27 mouse cellular contexts compared by ENCODE assay signal in genomic region chr9:46224945-46225660, GRCm38 (mm10). TPM values are rescaled to one million over a fixed set of nuclear protein-coding genes. Genes with fewer than 3 reads are reported as not detected.
"Had no signal": no experiment of that assay in that cellular context is flagged by ENCODE, and none has a peak within 500 bp of the region (broad histone marks: within the 10 kb centered on the region; RNA-seq: fewer than 3 reads in every experiment).

No protein-coding gene starts in this region.

- ATAC-seq: hindbrain, embryonic 16.5 days; midbrain, embryonic 13.5 days; midbrain, embryonic 16.5 days had no signal

- H3K4me3 ChIP-seq: layer of hippocampus, adult 2 months; limb, embryonic 12.5 days; limb, embryonic 15.5 days; lung, embryonic 15.5 days; megakaryocyte, embryonic 14.5 days; midbrain, embryonic 10.5 days; midbrain, embryonic 13.5 days; myocyte; neural tube, embryonic 13.5 days had no signal

- H3K9ac ChIP-seq: limb, embryonic 12.5 days; limb, embryonic 15.5 days; lung, embryonic 15.5 days; midbrain, embryonic 13.5 days; neural tube, embryonic 13.5 days had no signal

- H3K4me1 ChIP-seq: limb, embryonic 12.5 days; neural tube, embryonic 13.5 days had no signal

- DNase-seq: layer of hippocampus, adult 9-11 months; left cerebral cortex, postnatal 4 days; lung, adult 18-20 months; lung, postnatal 10 days; lung, postnatal 36 days; retina, postnatal 1 day; right cerebral cortex, postnatal 25 days; thymus, adult 18-20 months; thymus, postnatal 14 days; thymus, postnatal 4 days had no signal

- H3K4me2 ChIP-seq: limb, embryonic 12.5 days; limb, embryonic 15.5 days; lung, embryonic 15.5 days; midbrain, embryonic 13.5 days; neural tube, embryonic 13.5 days had no signal

- H3K27ac ChIP-seq: kidney, postnatal 0 days; layer of hippocampus, adult 2 months; limb, embryonic 12.5 days; limb, embryonic 15.5 days; lung, embryonic 15.5 days; midbrain, embryonic 10.5 days; midbrain, embryonic 13.5 days; neural tube, embryonic 13.5 days had no signal

- H3K9me3 ChIP-seq: limb, embryonic 12.5 days; limb, embryonic 15.5 days; lung, embryonic 15.5 days; megakaryocyte, embryonic 14.5 days; midbrain, embryonic 10.5 days; midbrain, embryonic 13.5 days; neural tube, embryonic 13.5 days had no signal

- H3K27me3 ChIP-seq: limb, embryonic 15.5 days; lung, embryonic 15.5 days; neural tube, embryonic 13.5 days had no signal

RNA-seq across cellular contexts. Expression of gene Apoa1, which starts 3.3 kb away (rescaled TPM):
- total RNA-seq: layer of hippocampus, adult 2 months; left cerebral cortex, adult 18-20 months; monocyte, adult 5-6 weeks had no signal
- polyA plus RNA-seq: myocyte had no signal

RNA-seq across cellular contexts. Expression of gene Apoc3, which starts 10.3 kb away (rescaled TPM):
- total RNA-seq: left cerebral cortex, postnatal 4 days; monocyte, adult 5-6 weeks; neutrophil, adult 5-6 weeks had no signal
- polyA plus RNA-seq: hindbrain, embryonic 16.5 days; limb, embryonic 12.5 days; limb, embryonic 15.5 days; lung, embryonic 15.5 days; midbrain, embryonic 10.5 days; midbrain, embryonic 13.5 days; midbrain, embryonic 16.5 days; myocyte; neural tube, embryonic 13.5 days; testis, adult 2 months had no signal

RNA-seq across cellular contexts. Expression of gene Apoa4, which starts 15.4 kb away (rescaled TPM):
- total RNA-seq: layer of hippocampus, adult 2 months; layer of hippocampus, postnatal 25 days; left cerebral cortex, adult 18-20 months; left cerebral cortex, postnatal 4 days; monocyte, adult 5-6 weeks; neutrophil, adult 5-6 weeks had no signal
- polyA plus RNA-seq: hindbrain, embryonic 16.5 days; limb, embryonic 12.5 days; limb, embryonic 15.5 days; midbrain, embryonic 10.5 days; midbrain, embryonic 16.5 days; myocyte had no signal

RNA-seq across cellular contexts. Expression of gene Apoa5, which starts 43.3 kb away (rescaled TPM):
- total RNA-seq: layer of hippocampus, adult 2 months; layer of hippocampus, postnatal 25 days; left cerebral cortex, adult 18-20 months; left cerebral cortex, postnatal 4 days; monocyte, adult 5-6 weeks; neutrophil, adult 5-6 weeks had no signal
- polyA plus RNA-seq: hindbrain, embryonic 16.5 days; limb, embryonic 15.5 days; lung, embryonic 15.5 days; midbrain, embryonic 10.5 days; midbrain, embryonic 13.5 days; midbrain, embryonic 16.5 days; myocyte; neural tube, embryonic 13.5 days; testis, adult 2 months had no signal
